Mouse (Mus musculus): ENCODE results near the gene Nhsl2.

DNA sequence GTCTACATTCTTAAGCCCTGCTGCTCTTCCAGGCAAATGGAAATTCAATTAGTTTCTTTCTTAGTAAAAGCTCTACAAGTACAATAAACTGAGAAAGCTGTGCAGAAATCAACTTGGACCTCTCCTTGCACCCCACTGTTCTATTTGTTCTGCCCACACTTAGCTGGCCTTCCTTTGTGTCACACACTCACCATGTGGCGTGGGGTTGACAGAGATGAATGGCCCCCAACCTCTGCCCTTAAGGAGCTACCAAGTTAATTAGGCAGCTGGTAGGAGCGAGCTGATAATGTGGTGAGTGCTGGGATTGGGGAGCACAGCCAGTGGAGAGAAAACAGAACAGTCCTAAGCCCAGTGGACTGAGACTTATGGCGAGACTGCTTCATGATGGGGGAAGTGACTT, 127.7 kb downstream of the Nhsl2 start:
- no peak for TF ChIP-seq CTCF (IDR thresholded peaks at IDR 0.05; ENCODE audit: extremely low read depth, insufficient read length, insufficient replicate concordance, low read depth, low read length)
- TF ChIP-seq POLR2A (IDR thresholded peaks at IDR 0.05; ENCODE audit: low read depth, low read length): no peak

Measured in small intestine, adult 2 months (tissue).